Mouse (Mus musculus): ENCODE data around the gene Echs1.

The Echs1 gene

GRCm38 (mm10) chr7:140061832-140062130 lies 54.5 kb downstream of the Echs1 start:
- no peak for DNase-seq (ENCODE audit: low spot score in 2 of 2)

DNA sequence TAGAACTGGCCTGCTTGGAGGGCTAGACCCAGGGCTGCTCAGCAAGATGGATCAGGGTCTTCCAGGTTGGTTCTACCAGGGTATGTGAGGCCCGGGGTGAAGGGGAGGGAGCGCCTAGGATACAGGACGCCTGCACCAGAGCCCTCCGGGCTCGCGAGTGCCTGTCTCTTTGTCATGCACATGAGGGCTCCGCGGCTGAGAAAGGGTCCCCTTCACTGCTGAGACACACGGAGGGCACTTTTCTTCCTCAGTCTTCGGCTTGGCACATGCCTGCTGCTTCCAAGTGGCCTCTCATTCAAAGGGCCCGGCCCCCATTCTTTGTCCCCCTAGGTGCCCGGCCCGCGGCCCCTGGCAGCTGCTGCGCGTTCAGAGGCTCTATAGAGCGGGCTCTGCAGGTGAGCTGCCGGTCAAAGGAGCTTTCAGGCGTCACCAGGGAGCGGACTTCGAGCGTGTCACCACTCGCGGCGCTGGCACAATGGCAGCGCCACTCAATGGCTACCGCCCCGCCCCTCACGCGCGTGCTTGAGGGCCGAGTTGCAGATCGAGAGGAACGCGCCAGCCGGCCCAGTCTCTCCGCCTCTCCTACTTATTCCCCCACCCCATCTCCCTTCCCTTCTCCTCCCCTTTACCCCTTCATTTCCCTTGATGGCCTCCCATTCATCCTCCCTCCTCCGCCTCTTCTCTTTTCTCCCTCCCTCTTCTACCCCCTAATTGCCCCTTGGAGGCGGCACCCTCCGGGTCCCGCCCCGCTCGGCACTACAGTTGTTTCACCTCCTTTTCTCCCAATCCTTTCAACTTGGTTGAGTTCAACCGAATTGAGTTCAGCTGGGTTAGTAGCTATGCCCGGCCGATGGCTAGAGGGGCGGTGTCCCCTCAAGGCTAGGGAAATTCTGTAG lies 55.1 kb downstream of the Echs1 start:
- no peak for DNase-seq (ENCODE audit: low spot score in 2 of 2)

DNA sequence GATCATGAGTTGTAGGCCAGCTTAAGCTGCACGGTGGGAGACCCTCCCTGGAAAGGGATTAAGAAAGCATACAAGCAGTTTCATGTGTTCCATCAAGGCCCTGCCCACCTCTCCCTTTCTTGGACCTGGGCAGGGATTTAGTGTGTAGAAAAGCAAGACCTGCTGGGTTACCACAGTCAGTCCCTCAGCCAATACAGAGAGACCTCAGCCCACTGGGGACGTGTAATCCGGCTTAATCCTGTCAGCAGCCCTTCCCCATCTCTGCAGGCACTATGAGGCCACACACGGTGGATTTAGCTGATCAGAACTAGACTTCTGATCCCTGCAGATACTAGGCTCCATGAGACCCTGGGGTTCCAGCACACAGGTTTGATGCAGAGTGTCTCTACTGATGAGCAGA lies 56.7 kb downstream of the Echs1 start:
- no peak for DNase-seq (ENCODE audit: low spot score in 2 of 2)

GRCm38 (mm10) chr7:140058528-140058927 lies 57.7 kb downstream of the Echs1 start:
- DNase-seq (ENCODE audit: low spot score in 2 of 2): no peak

GRCm38 (mm10) chr7:140057413-140058407 lies 58.6 kb downstream of the Echs1 start:
- peak in 1 of 2 experiments; percentile 27 for DNase-seq (ENCODE audit: low spot score in 2 of 2)
